Mouse (Mus musculus) heart, embryonic 10.5 days (tissue): ENCODE results near the gene Mpzl3. TPM values are rescaled to one million over a fixed set of nuclear protein-coding genes. Genes with fewer than 3 reads are reported as not detected.
"Not testable (repeated sequence)": the region's sequence is repeated elsewhere in the genome, so short reads cannot be mapped to it uniquely, and the experiment has no call there.

Source experiments
- DNase-seq: peaks from one replicate; pipeline ENCODE4 v3.0.0-alpha.2; 2017; ENCODE audit warnings: low spot score
- H3K27ac ChIP-seq: fragments of 300-500 bp; sonication (generic); 2 replicates; pipeline ENCODE4 v1.5.1; 2016; ENCODE audit warnings: mild to moderate bottlenecking
- H3K27me3 ChIP-seq: fragments of 300-500 bp; sonication (generic); 2 replicates; pipeline ENCODE4 v1.6.1; 2016; ENCODE audit warnings: mild to moderate bottlenecking; ENCODE audit not compliant: poor library complexity, insufficient read depth, severe bottlenecking
- H3K36me3 ChIP-seq: fragments of 300-500 bp; sonication (generic); 2 replicates; pipeline ENCODE4 v1.6.1; 2016; ENCODE audit warnings: mild to moderate bottlenecking, moderate library complexity
- H3K4me1 ChIP-seq: fragments of 300-500 bp; sonication (generic); 2 replicates; pipeline ENCODE4 v1.6.1; 2016; ENCODE audit warnings: mild to moderate bottlenecking
- H3K4me3 ChIP-seq: fragments of 300-500 bp; sonication (generic); 2 replicates; pipeline ENCODE4 v1.5.1; 2016; ENCODE audit warnings: mild to moderate bottlenecking, moderate library complexity
- H3K9me3 ChIP-seq: fragments of 300-500 bp; sonication (generic); 2 replicates; pipeline ENCODE4 v1.6.1; 2016; ENCODE audit warnings: mild to moderate bottlenecking, moderate library complexity
- WGBS: fragments of 180-500 bp; shearing (Covaris S2); methylation state at CpG from one replicate; pipeline ENCODE4 v1.1.7; 2016; 5-methylcytosine and 5-hydroxymethylcytosine counted together
- polyA plus RNA-seq: library from polyadenylated mRNA; unstranded; fragments of >200 nt; fragmentation: Nextera tagmentation; extraction: Ambion mirVana; gene quantifications from 2 replicates; pipeline ENCODE4 v1.2.1, GENCODE M21; 2016

The Mpzl3 gene
- polyA plus RNA-seq, 1 experiment from 2014 or later, result 3.2 TPM

DNA sequence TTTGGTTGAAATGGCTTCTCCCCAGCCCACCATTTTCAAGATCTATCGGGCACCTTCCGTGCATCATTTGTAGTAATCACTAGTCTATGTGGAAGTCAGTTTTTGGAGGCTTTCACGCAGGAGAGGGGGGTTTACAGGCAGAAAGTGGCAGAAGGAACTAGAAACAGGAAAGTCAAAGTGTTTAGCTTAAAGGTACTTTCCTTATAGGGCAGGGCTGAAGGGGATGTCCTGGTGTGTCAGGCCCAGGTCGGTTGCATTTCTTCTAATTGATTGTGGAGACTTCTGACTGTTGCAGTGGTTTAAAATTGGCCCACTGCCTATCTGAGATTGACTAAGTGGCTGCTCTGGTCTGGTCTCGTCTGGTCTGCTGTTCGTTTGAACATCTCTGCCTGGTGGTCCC lies 24.6 kb upstream of the Mpzl3 start:
- no peak overlapping the region for H3K27ac ChIP-seq
- H3K27me3 ChIP-seq, result peaks cover 51% of the 10 kb centered on the region; the same call in 1 of the 2 replicates
- 50% methylated on average over 6 of the region's 6 CpGs for WGBS
- H3K36me3 ChIP-seq, result no peaks in the 10 kb centered on the region
- peak; percentile 36 for DNase-seq
- H3K4me1 ChIP-seq, result no peaks in the 10 kb centered on the region
- no peak overlapping the region for H3K4me3 ChIP-seq
- H3K9me3 ChIP-seq, result no peaks in the 10 kb centered on the region

DNA sequence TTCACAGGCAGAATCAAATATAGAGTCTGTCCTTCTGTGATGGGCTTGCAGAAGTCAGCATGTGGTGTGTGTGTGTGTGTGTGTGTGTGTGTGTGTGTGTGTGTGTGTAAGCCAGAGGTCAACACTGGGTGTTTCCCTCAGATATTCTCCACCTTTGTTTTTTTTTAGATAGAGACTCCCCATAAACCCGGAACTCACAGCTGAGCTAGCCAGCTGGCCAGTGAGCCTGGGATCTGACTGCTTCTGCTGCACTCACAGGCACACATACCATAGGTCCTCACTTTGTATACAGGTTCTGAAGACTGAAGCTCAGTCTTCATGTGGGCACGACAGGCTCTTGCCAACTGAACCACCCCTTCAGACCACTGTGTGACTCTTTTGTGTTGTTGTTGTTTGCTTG lies 22.7 kb upstream of the Mpzl3 start:
- H3K4me1 ChIP-seq, result no peaks in the 10 kb centered on the region
- no peak overlapping the region for H3K27ac ChIP-seq
- no peak overlapping the region for H3K4me3 ChIP-seq
- H3K27me3 ChIP-seq, result peaks cover 32% of the 10 kb centered on the region; the same call in 1 of the 2 replicates
- H3K9me3 ChIP-seq, result no peaks in the 10 kb centered on the region
- DNase-seq, result peak; percentile 46
- WGBS, result 62% methylated on average over 2 of the region's 2 CpGs
- H3K36me3 ChIP-seq, result no peaks in the 10 kb centered on the region

DNA sequence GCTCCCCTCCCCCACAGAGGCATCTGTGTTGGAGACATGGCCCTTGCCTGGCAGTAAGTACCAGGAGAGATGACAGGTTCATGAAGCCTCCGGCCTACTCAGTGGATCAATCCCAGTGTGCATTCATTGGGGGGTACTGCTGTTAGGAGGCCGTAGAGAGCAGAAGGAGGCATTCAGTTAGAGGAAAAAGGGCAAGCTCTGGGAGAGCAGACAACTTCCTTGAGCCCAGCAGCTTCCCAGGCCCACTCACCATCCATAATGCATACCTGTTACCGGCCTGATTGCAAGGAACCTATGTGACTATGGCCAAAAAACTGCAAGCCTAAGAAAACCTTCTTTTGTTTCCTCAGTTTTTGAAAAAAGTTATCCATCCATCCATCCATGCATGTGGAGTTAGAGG lies 20.5 kb upstream of the Mpzl3 start:
- Histone ChIP-seq H3K36me3 (no peaks in the 10 kb centered on the region), H3K27ac (no peak overlapping the region), H3K4me3 (no peak overlapping the region), H3K27me3 (peaks cover 29% of the 10 kb centered on the region), H3K9me3 (no peaks in the 10 kb centered on the region), H3K4me1 (no peaks in the 10 kb centered on the region)
- DNase-seq, result peak; percentile 65
- 68% methylated on average over 3 of the region's 3 CpGs for WGBS

- peaks cover 50% of the 10 kb centered on the region for H3K27me3 ChIP-seq
- not testable (repeated sequence) for H3K27ac ChIP-seq, DNase-seq, H3K36me3 ChIP-seq, H3K9me3 ChIP-seq, H3K4me3 ChIP-seq
- H3K4me1 ChIP-seq, result peaks cover 20% of the 10 kb centered on the region
- WGBS, result 80% methylated on average over 1 of the region's 1 CpGs
These were observed 17.2 kb upstream of the Mpzl3 start for GRCm38 (mm10) chr9:45037803-45038202.

- H3K36me3 ChIP-seq, result no peaks in the 10 kb centered on the region
- H3K27ac ChIP-seq, result no peak within 1 kb of the TSS
- no peak for DNase-seq
- 64% methylated on average over 5 of the region's 5 CpGs for WGBS
- 0 out of 2 replicates have a peak within 1 kb of the TSS, but pooled peaks have one; percentile 3 for H3K4me3 ChIP-seq
- peaks cover 21% of the 10 kb centered on the region for H3K4me1 ChIP-seq
- no peaks in the 10 kb centered on the region for H3K9me3 ChIP-seq
- peaks cover 67% of the 10 kb centered on the region for H3K27me3 ChIP-seq
These were observed 15.5 kb upstream of the Mpzl3 start, which contains the start of gene Mpzl2 for GRCm38 (mm10) chr9:45039499-45039898. Mpzl2 (plus strand) TSS chr9:45039799.

DNA sequence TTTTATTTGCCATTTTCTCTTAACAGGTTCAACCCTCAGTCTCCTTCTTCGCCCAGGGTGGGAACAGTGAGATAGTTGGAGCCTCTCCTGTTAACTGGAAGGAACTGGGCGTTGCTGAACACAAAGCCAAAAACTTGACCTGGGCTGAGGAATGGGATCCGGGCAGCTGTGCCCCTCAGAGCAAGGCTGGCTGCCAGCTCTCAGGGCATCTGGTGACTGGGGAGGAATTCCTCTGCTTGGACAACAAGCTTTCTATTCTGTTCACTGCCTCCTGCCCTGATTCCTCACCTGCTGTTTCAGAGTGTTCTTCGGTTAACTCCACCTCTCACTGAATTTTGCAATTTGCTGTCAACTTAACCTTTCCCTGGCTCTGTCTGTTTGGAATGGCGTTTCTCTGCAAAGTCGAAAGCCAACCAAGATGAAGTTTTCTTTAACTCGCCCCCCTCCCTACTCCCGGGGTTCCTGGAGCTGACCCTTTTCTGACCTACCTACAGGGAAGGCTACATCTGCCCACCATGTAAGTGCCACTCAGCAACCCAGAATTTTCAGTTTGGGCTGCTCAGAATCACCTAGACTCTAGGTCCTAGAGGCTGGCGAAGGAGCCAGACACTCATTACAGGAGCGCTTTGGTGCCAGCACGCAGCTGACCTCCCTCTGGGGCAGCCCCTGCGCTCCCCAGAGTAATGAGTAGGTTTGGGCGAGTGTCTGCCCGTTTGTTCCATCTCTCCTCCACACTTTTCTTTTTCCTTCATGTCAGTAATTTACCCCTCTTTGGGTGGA lies 14.7 kb upstream of the Mpzl3 start:
- Histone ChIP-seq H3K9me3 (no peaks in the 10 kb centered on the region), H3K27me3 (peaks cover 73% of the 10 kb centered on the region), H3K4me1 (peaks cover 21% of the 10 kb centered on the region), H3K36me3 (no peaks in the 10 kb centered on the region), H3K4me3 (0 out of 2 replicates have a peak overlapping the region, but pooled peaks have one; percentile 3), H3K27ac (no peak overlapping the region)
- WGBS, result 16% methylated on average over 14 of the region's 14 CpGs
- peak; percentile 33 for DNase-seq

GRCm38 (mm10) chr9:45041131-45041838 lies 13.7 kb upstream of the Mpzl3 start:
- 43% methylated on average over 17 of the region's 17 CpGs for WGBS
- H3K36me3 ChIP-seq, result no peaks in the 10 kb centered on the region
- no peak overlapping the region for H3K27ac ChIP-seq
- no peaks in the 10 kb centered on the region for H3K9me3 ChIP-seq
- peak; percentile 68 for DNase-seq
- peaks cover 74% of the 10 kb centered on the region for H3K27me3 ChIP-seq
- H3K4me3 ChIP-seq, result no peak overlapping the region
- H3K4me1 ChIP-seq, result peaks cover 21% of the 10 kb centered on the region

DNA sequence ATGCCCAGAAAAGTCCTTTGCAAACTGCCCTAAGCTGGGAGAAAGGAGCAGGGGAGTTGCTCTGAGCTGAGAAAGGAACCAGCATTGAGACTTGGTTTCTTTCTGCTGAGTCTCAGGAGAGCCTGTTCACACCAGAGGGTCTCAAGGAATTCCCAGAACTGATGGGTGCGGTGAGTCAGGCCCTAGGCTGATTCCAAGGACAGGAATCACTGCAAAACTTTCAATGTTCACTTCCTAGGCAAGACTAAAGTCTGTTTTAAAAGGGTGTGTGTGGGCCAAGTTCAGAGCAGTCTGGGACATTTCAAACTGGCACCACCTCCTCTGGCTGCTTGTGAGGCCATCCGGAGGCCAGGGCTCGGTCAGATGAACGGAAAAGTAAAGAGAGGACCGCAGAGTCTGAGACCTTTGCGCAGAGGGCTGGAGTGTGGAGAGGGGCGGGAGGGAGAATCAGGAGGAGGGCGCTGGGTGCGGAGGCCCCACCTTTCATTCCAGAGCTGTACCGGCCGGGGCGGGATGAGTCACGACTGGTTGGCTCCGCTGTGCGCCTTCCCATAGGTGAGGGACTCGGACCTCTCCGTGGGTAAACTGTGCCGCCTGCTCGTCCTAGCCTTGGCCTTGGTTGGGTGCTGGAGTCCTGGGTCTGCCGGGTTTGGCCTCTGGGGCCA lies 12.8 kb upstream of the Mpzl3 start:
- Histone ChIP-seq H3K4me1 (peaks cover 21% of the 10 kb centered on the region), H3K27me3 (peaks cover 78% of the 10 kb centered on the region), H3K9me3 (no peaks in the 10 kb centered on the region), H3K36me3 (no peaks in the 10 kb centered on the region), H3K4me3 (peak overlapping the region; percentile 55), H3K27ac (no peak overlapping the region)
- 2% methylated on average over 20 of the region's 20 CpGs for WGBS
- DNase-seq, result peak; percentile 78

DNA sequence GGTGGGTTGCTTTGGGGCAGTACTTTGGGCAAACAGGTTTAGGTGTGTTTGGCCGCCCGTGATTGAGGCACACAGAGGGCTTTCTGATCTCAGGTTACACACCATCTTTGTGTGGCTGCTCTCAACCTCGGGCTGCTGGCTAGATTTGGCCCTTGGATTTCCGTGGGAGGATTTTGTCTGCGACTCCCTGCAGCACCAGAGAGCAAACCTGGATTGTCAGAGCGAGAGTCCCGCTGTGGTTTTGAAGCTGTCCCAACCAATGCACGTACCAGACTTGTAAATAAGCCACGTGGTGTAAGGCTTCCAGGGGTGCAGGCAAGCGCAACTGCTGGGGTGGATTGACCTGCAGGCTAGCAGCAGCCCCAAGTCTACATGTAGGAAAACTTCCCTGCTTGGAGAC lies 12.0 kb upstream of the Mpzl3 start:
- DNase-seq, result peak; percentile 71
- no peaks in the 10 kb centered on the region for H3K36me3 ChIP-seq
- no peak overlapping the region for H3K27ac ChIP-seq
- peaks cover 21% of the 10 kb centered on the region for H3K4me1 ChIP-seq
- peak overlapping the region; percentile 55 for H3K4me3 ChIP-seq
- WGBS, result under 1% methylated on average over 10 of the region's 10 CpGs
- H3K27me3 ChIP-seq, result peaks cover 80% of the 10 kb centered on the region
- H3K9me3 ChIP-seq, result no peaks in the 10 kb centered on the region

DNA sequence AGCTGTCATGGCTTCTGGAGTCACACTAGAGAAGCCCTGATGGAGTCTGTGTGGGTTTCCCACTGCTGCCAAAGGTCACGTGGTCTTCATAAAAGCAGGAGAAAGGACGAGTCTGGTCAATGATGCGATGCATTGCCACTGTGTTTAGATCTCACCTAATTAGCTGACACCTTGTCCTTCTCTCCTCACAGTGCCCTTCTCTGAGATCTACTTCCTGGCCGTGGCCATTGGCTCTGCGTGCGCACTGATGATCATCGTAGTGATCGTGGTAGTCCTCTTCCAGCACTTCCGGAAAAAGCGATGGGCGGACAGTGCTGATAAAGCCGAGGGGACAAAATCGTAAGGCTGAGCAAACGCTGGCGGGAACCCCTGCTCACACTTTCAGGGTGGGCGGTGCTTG lies 8.0 kb upstream of the Mpzl3 start:
- Histone ChIP-seq H3K4me3 (no peak overlapping the region), H3K9me3 (no peaks in the 10 kb centered on the region), H3K27ac (no peak overlapping the region), H3K27me3 (peaks cover 53% of the 10 kb centered on the region), H3K36me3 (no peaks in the 10 kb centered on the region), H3K4me1 (peaks cover 9% of the 10 kb centered on the region)
- 86% methylated on average over 16 of the region's 16 CpGs for WGBS
- DNase-seq, result peak; percentile 59

DNA sequence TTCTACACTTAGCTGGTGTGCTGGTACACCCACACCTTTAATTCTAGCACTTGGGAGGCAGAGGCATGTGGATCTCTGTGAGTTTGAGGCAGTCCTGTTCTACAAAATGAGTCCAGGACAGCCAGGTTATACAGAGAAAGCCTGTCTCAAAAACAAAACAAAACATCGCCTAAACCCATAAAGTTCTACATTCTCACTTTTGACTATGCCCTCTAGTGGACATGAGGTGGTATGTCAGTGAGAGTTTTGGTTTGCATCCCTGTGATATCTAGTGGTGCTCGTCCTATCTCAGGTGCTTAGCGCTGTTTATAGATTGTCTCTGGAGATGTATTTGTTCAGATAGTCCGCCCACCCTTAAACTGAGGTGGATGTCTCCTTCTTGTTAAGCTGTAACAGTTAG lies 6.5 kb upstream of the Mpzl3 start:
- peaks cover 50% of the 10 kb centered on the region for H3K27me3 ChIP-seq
- peak; percentile 46 for DNase-seq
- no peaks in the 10 kb centered on the region for H3K9me3 ChIP-seq
- H3K27ac ChIP-seq, result no peak overlapping the region
- 30% methylated on average over 4 of the region's 4 CpGs for WGBS
- H3K4me1 ChIP-seq, result no peaks in the 10 kb centered on the region
- H3K4me3 ChIP-seq, result no peak overlapping the region
- H3K36me3 ChIP-seq, result no peaks in the 10 kb centered on the region

- Histone ChIP-seq H3K27ac (no peak overlapping the region), H3K4me3 (no peak overlapping the region), H3K4me1 (no peaks in the 10 kb centered on the region), H3K27me3 (peaks cover 49% of the 10 kb centered on the region), H3K9me3 (no peaks in the 10 kb centered on the region), H3K36me3 (no peaks in the 10 kb centered on the region)
- no peak for DNase-seq
- 73% methylated on average over 1 of the region's 1 CpGs for WGBS
These were observed 5.3 kb upstream of the Mpzl3 start for GRCm38 (mm10) chr9:45049731-45050130.

- no peak overlapping the region for H3K4me3 ChIP-seq
- H3K27me3 ChIP-seq, result peaks cover 44% of the 10 kb centered on the region
- no peaks in the 10 kb centered on the region for H3K36me3 ChIP-seq
- H3K4me1 ChIP-seq, result no peaks in the 10 kb centered on the region
- H3K27ac ChIP-seq, result no peak overlapping the region
- 86% methylated on average over 2 of the region's 2 CpGs for WGBS
- DNase-seq, result peak; percentile 54
- H3K9me3 ChIP-seq, result no peaks in the 10 kb centered on the region
These were observed 4.7 kb upstream of the Mpzl3 start for GRCm38 (mm10) chr9:45050301-45050700.
